Mouse (Mus musculus): Measurements from ENCODE around the gene Tlk2. TPM values are rescaled to one million over a fixed set of nuclear protein-coding genes. Genes with fewer than 3 reads are reported as not detected.

Gene Tlk2
- polyA plus RNA-seq, 1 experiment from 2014 or later: 28.6 TPM

- Histone ChIP-seq H3K4me1 (ENCODE audit: control insufficient read depth, insufficient read depth, low read length) (no peaks in the 10 kb centered on the region), H3K4me2 (replicated peaks; ENCODE audit: low read depth, low read length) (no peak overlapping the region), H3K4me3 (ENCODE audit: low read depth, low read length) (no peak overlapping the region), H3K27ac (ENCODE audit: low read length) (no peak overlapping the region), H3K9ac (replicated peaks; ENCODE audit: low read depth, low read length) (no peak overlapping the region), H3K27me3 (ENCODE audit: control insufficient read depth, insufficient read depth, low read length) (no peaks in the 10 kb centered on the region), H3K36me3 (ENCODE audit: control insufficient read depth, insufficient read depth, low read length) (peaks cover 24% of the 10 kb centered on the region), H3K9me3 (ENCODE audit: control insufficient read depth, low read depth, low read length) (no peaks in the 10 kb centered on the region)
- no peak for ATAC-seq (ENCODE audit: insufficient number of reproducible peaks, insufficient read depth, low FRiP score, low read depth)
- WGBS: 74% methylated on average over 1 of the region's 1 CpGs
Measured at GRCm38 (mm10) chr11:105210007-105210406, 31.4 kb downstream of the Tlk2 start.

- peaks cover 17% of the 10 kb centered on the region for H3K36me3 ChIP-seq (ENCODE audit: control insufficient read depth, insufficient read depth, low read length)
- H3K4me2 ChIP-seq (replicated peaks; ENCODE audit: low read depth, low read length): no peak overlapping the region
- H3K4me1 ChIP-seq (ENCODE audit: control insufficient read depth, insufficient read depth, low read length): no peaks in the 10 kb centered on the region
- 96% methylated on average over 1 of the region's 1 CpGs for WGBS
- no peak overlapping the region for H3K4me3 ChIP-seq (ENCODE audit: low read depth, low read length)
- H3K9me3 ChIP-seq (ENCODE audit: control insufficient read depth, low read depth, low read length): no peaks in the 10 kb centered on the region
- H3K9ac ChIP-seq (replicated peaks; ENCODE audit: low read depth, low read length): no peak overlapping the region
- ATAC-seq (ENCODE audit: insufficient number of reproducible peaks, insufficient read depth, low FRiP score, low read depth): no peak
- no peaks in the 10 kb centered on the region for H3K27me3 ChIP-seq (ENCODE audit: control insufficient read depth, insufficient read depth, low read length)
- no peak overlapping the region for H3K27ac ChIP-seq (ENCODE audit: low read length)
Measured at GRCm38 (mm10) chr11:105214257-105214656, 35.6 kb downstream of the Tlk2 start.

- ATAC-seq (ENCODE audit: insufficient number of reproducible peaks, insufficient read depth, low FRiP score, low read depth): no peak
- Histone ChIP-seq H3K27me3 (ENCODE audit: control insufficient read depth, insufficient read depth, low read length) (no peaks in the 10 kb centered on the region), H3K36me3 (ENCODE audit: control insufficient read depth, insufficient read depth, low read length) (peaks cover 16% of the 10 kb centered on the region), H3K4me2 (replicated peaks; ENCODE audit: low read depth, low read length) (no peak overlapping the region), H3K27ac (ENCODE audit: low read length) (no peak overlapping the region), H3K4me1 (ENCODE audit: control insufficient read depth, insufficient read depth, low read length) (no peaks in the 10 kb centered on the region), H3K4me3 (ENCODE audit: low read depth, low read length) (no peak overlapping the region), H3K9ac (replicated peaks; ENCODE audit: low read depth, low read length) (no peak overlapping the region), H3K9me3 (ENCODE audit: control insufficient read depth, low read depth, low read length) (no peaks in the 10 kb centered on the region)
- WGBS: 62% methylated on average over 2 of the region's 2 CpGs
Measured at GRCm38 (mm10) chr11:105217771-105218170, 39.2 kb downstream of the Tlk2 start.

- Histone ChIP-seq H3K4me3 (ENCODE audit: low read depth, low read length) (no peak overlapping the region), H3K9ac (replicated peaks; ENCODE audit: low read depth, low read length) (no peak overlapping the region), H3K4me1 (ENCODE audit: control insufficient read depth, insufficient read depth, low read length) (no peaks in the 10 kb centered on the region), H3K27me3 (ENCODE audit: control insufficient read depth, insufficient read depth, low read length) (no peaks in the 10 kb centered on the region), H3K4me2 (replicated peaks; ENCODE audit: low read depth, low read length) (no peak overlapping the region), H3K36me3 (ENCODE audit: control insufficient read depth, insufficient read depth, low read length) (peaks cover 11% of the 10 kb centered on the region), H3K27ac (ENCODE audit: low read length) (no peak overlapping the region), H3K9me3 (ENCODE audit: control insufficient read depth, low read depth, low read length) (no peaks in the 10 kb centered on the region)
- 90% methylated on average over 2 of the region's 2 CpGs for WGBS
- no peak for ATAC-seq (ENCODE audit: insufficient number of reproducible peaks, insufficient read depth, low FRiP score, low read depth)
Measured at GRCm38 (mm10) chr11:105234501-105234900, 55.9 kb downstream of the Tlk2 start.

GRCm38 (mm10) chr11:105240991-105241390, 62.4 kb downstream of the Tlk2 start:
- no peak overlapping the region for H3K4me3 ChIP-seq (ENCODE audit: low read depth, low read length)
- ATAC-seq (ENCODE audit: insufficient number of reproducible peaks, insufficient read depth, low FRiP score, low read depth): no peak

GRCm38 (mm10) chr11:105246369-105246768, 67.8 kb downstream of the Tlk2 start:
- no peak overlapping the region for H3K9ac ChIP-seq (replicated peaks; ENCODE audit: low read depth, low read length)
- H3K27ac ChIP-seq (ENCODE audit: low read length): no peak overlapping the region
- WGBS: 55% methylated on average over 1 of the region's 1 CpGs
- ATAC-seq (ENCODE audit: insufficient number of reproducible peaks, insufficient read depth, low FRiP score, low read depth): no peak
- no peaks in the 10 kb centered on the region for H3K27me3 ChIP-seq (ENCODE audit: control insufficient read depth, insufficient read depth, low read length)
- no peak overlapping the region for H3K4me2 ChIP-seq (replicated peaks; ENCODE audit: low read depth, low read length)
- peaks cover 48% of the 10 kb centered on the region for H3K36me3 ChIP-seq (ENCODE audit: control insufficient read depth, insufficient read depth, low read length)
- no peaks in the 10 kb centered on the region for H3K4me1 ChIP-seq (ENCODE audit: control insufficient read depth, insufficient read depth, low read length)
- H3K9me3 ChIP-seq (ENCODE audit: control insufficient read depth, low read depth, low read length): no peaks in the 10 kb centered on the region
- no peak overlapping the region for H3K4me3 ChIP-seq (ENCODE audit: low read depth, low read length)

More at GRCm38 (mm10) chr11:105240991-105241390, 62.4 kb downstream of the Tlk2 start:
- H3K4me1 ChIP-seq (ENCODE audit: control insufficient read depth, insufficient read depth, low read length): no peaks in the 10 kb centered on the region
- H3K9ac ChIP-seq (replicated peaks; ENCODE audit: low read depth, low read length): no peak overlapping the region
- H3K27me3 ChIP-seq (ENCODE audit: control insufficient read depth, insufficient read depth, low read length): no peaks in the 10 kb centered on the region
- H3K36me3 ChIP-seq (ENCODE audit: control insufficient read depth, insufficient read depth, low read length): peaks cover 28% of the 10 kb centered on the region
- no peaks in the 10 kb centered on the region for H3K9me3 ChIP-seq (ENCODE audit: control insufficient read depth, low read depth, low read length)
- no peak overlapping the region for H3K4me2 ChIP-seq (replicated peaks; ENCODE audit: low read depth, low read length)
- H3K27ac ChIP-seq (ENCODE audit: low read length): no peak overlapping the region

GRCm38 (mm10) chr11:105246785-105247184, 68.2 kb downstream of the Tlk2 start:
- Histone ChIP-seq H3K9ac (replicated peaks; ENCODE audit: low read depth, low read length) (no peak overlapping the region), H3K27me3 (ENCODE audit: control insufficient read depth, insufficient read depth, low read length) (no peaks in the 10 kb centered on the region), H3K27ac (ENCODE audit: low read length) (no peak overlapping the region), H3K4me2 (replicated peaks; ENCODE audit: low read depth, low read length) (no peak overlapping the region), H3K9me3 (ENCODE audit: control insufficient read depth, low read depth, low read length) (no peaks in the 10 kb centered on the region), H3K36me3 (ENCODE audit: control insufficient read depth, insufficient read depth, low read length) (peaks cover 49% of the 10 kb centered on the region), H3K4me3 (ENCODE audit: low read depth, low read length) (no peak overlapping the region), H3K4me1 (ENCODE audit: control insufficient read depth, insufficient read depth, low read length) (no peaks in the 10 kb centered on the region)
- ATAC-seq (ENCODE audit: insufficient number of reproducible peaks, insufficient read depth, low FRiP score, low read depth): no peak
- 88% methylated on average over 6 of the region's 6 CpGs for WGBS

- H3K27me3 ChIP-seq (ENCODE audit: control insufficient read depth, insufficient read depth, low read length): no peaks in the 10 kb centered on the region
- H3K4me3 ChIP-seq (ENCODE audit: low read depth, low read length): no peak overlapping the region
- no peaks in the 10 kb centered on the region for H3K4me1 ChIP-seq (ENCODE audit: control insufficient read depth, insufficient read depth, low read length)
- ATAC-seq (ENCODE audit: insufficient number of reproducible peaks, insufficient read depth, low FRiP score, low read depth): no peak
- 95% methylated on average over 5 of the region's 5 CpGs for WGBS
- no peaks in the 10 kb centered on the region for H3K9me3 ChIP-seq (ENCODE audit: control insufficient read depth, low read depth, low read length)
- H3K36me3 ChIP-seq (ENCODE audit: control insufficient read depth, insufficient read depth, low read length): peaks cover 49% of the 10 kb centered on the region
- H3K27ac ChIP-seq (ENCODE audit: low read length): no peak overlapping the region
- H3K9ac ChIP-seq (replicated peaks; ENCODE audit: low read depth, low read length): no peak overlapping the region
- H3K4me2 ChIP-seq (replicated peaks; ENCODE audit: low read depth, low read length): no peak overlapping the region
Measured at GRCm38 (mm10) chr11:105247321-105247720, 68.7 kb downstream of the Tlk2 start.

GRCm38 (mm10) chr11:105259733-105260132, 81.1 kb downstream of the Tlk2 start:
- Histone ChIP-seq H3K4me1 (ENCODE audit: control insufficient read depth, insufficient read depth, low read length) (no peaks in the 10 kb centered on the region), H3K4me2 (replicated peaks; ENCODE audit: low read depth, low read length) (no peak overlapping the region), H3K9ac (replicated peaks; ENCODE audit: low read depth, low read length) (no peak overlapping the region), H3K27me3 (ENCODE audit: control insufficient read depth, insufficient read depth, low read length) (no peaks in the 10 kb centered on the region), H3K4me3 (ENCODE audit: low read depth, low read length) (no peak overlapping the region), H3K27ac (ENCODE audit: low read length) (no peak overlapping the region), H3K9me3 (ENCODE audit: control insufficient read depth, low read depth, low read length) (no peaks in the 10 kb centered on the region), H3K36me3 (ENCODE audit: control insufficient read depth, insufficient read depth, low read length) (peaks cover 43% of the 10 kb centered on the region)
- no peak for ATAC-seq (ENCODE audit: insufficient number of reproducible peaks, insufficient read depth, low FRiP score, low read depth)
- 73% methylated on average over 3 of the region's 3 CpGs for WGBS

Measured in stomach, embryonic 14.5 days (tissue).